Comparison of ENCODE assay signal across 27 mouse cellular contexts in genomic region chr7:132690716-132691472, GRCm38 (mm10).
A peak's percentile ranks its signal among the peaks of the same experiment; 100 is the strongest.
DNase-seq lines count a peak whose midpoint lies in the region; ATAC-seq and TF ChIP-seq lines count a peak whose summit lies in the region.
"Had no signal": no experiment of that assay in that cellular context is flagged by ENCODE, and none has a peak within 500 bp of the region (broad histone marks: within the 10 kb centered on the region; RNA-seq: fewer than 3 reads in every experiment).

No protein-coding gene starts in this region.

- 0 out of 2 replicates have a peak, but pooled peaks cover 6% of the 10 kb centered on the region for H3K9me3 ChIP-seq in hindbrain, embryonic 10.5 days
- no peaks in the 10 kb centered on the region for H3K9me3 ChIP-seq in hindbrain, embryonic 11.5 days (ENCODE audit: control insufficient read depth, low read length)
- H3K9me3 ChIP-seq: heart, embryonic 15.5 days; intestine, embryonic 15.5 days; liver, embryonic 13.5 days had no signal

- no peak for ATAC-seq in hindbrain, embryonic 11.5 days (ENCODE audit: low FRiP score)
- ATAC-seq in megakaryocyte progenitor cell, adult 5-6 weeks (replicated peaks; ENCODE audit: poor library complexity), result peak; percentile 42
- ATAC-seq: hindbrain, embryonic 16.5 days; intestine, embryonic 15.5 days had no signal

- no peak overlapping the region for H3K9ac ChIP-seq in hindbrain, embryonic 11.5 days (ENCODE audit: low read depth, low read length)
- H3K9ac ChIP-seq: forebrain, embryonic 12.5 days; heart, embryonic 15.5 days; intestine, embryonic 15.5 days; limb, embryonic 13.5 days; liver, embryonic 13.5 days; lung, embryonic 14.5 days had no signal

- H3K4me1 ChIP-seq in hindbrain, embryonic 10.5 days (replicated peaks), result peaks cover 30% of the 10 kb centered on the region
- H3K4me1 ChIP-seq in hindbrain, embryonic 11.5 days (replicated peaks; ENCODE audit: control insufficient read depth, insufficient read depth, low read length), result no peaks in the 10 kb centered on the region
- H3K4me1 ChIP-seq in bone marrow macrophage, adult 2 months (ENCODE audit: control insufficient read depth, insufficient read depth, low read length), result peaks cover 62% of the 10 kb centered on the region
- H3K4me1 ChIP-seq: forebrain, embryonic 12.5 days had no signal

- H3K4me2 ChIP-seq in hindbrain, embryonic 11.5 days (replicated peaks; ENCODE audit: low read depth, low read length), result no peak overlapping the region
- H3K4me2 ChIP-seq: forebrain, embryonic 12.5 days; heart, embryonic 15.5 days; intestine, embryonic 15.5 days; limb, embryonic 13.5 days; liver, embryonic 13.5 days; lung, embryonic 14.5 days; midbrain, embryonic 11.5 days had no signal

- H3K4me3 ChIP-seq in hindbrain, embryonic 10.5 days, result no peak overlapping the region
- H3K4me3 ChIP-seq in hindbrain, embryonic 11.5 days (ENCODE audit: low read depth, low read length), result no peak overlapping the region
- no peak overlapping the region for H3K4me3 ChIP-seq in bone marrow macrophage, adult 2 months (ENCODE audit: insufficient read depth, low read length)
- H3K4me3 ChIP-seq: forebrain, embryonic 12.5 days; heart, adult 2 months; heart, embryonic 15.5 days; intestine, embryonic 15.5 days; layer of hippocampus, adult 2 months; limb, embryonic 13.5 days; liver, embryonic 13.5 days had no signal

- 0 out of 2 replicates have a peak, but pooled peaks cover 5% of the 10 kb centered on the region for H3K36me3 ChIP-seq in hindbrain, embryonic 10.5 days
- H3K36me3 ChIP-seq in hindbrain, embryonic 11.5 days (ENCODE audit: control insufficient read depth, insufficient read depth, low read length), result no peaks in the 10 kb centered on the region
- H3K36me3 ChIP-seq: forebrain, embryonic 12.5 days; heart, embryonic 15.5 days; intestine, embryonic 15.5 days; liver, embryonic 13.5 days had no signal

- TF ChIP-seq POLR2A in bone marrow macrophage, adult 2 months (IDR thresholded peaks at IDR 0.05; ENCODE audit: borderline replicate concordance, low read depth, low read length), result no peak

- 90% methylated on average over 14 of the region's 14 CpGs for WGBS in hindbrain, embryonic 10.5 days
- 88% methylated on average over 14 of the region's 14 CpGs for WGBS in hindbrain, embryonic 11.5 days

- TF ChIP-seq CTCF in bone marrow macrophage, adult 2 months (IDR thresholded peaks at IDR 0.05; ENCODE audit: low read depth, low read length), result no peak

- no peak for DNase-seq in hindbrain, embryonic 10.5 days (ENCODE audit: low spot score)
- no peak for DNase-seq in hindbrain, embryonic 11.5 days (ENCODE audit: low spot score)
- DNase-seq in 416B (ENCODE audit: low read depth), result peak; percentile 62
- no peak for DNase-seq in adipocyte (ENCODE audit: low spot score)
- DNase-seq in frontal cortex, postnatal 36 days (ENCODE audit: low spot score in 2 of 2), result no peak
- DNase-seq: adrenal gland, postnatal 14 days; cerebellum, adult 9-10 months; gastrocnemius, postnatal 14 days; heart, adult 2 months; heart, postnatal 4 days; kidney, adult 9 months; kidney, postnatal 14 days; layer of hippocampus, postnatal 36 days; liver, embryonic 13.5 days; lung, embryonic 14.5 days; lung, postnatal 36 days; right cerebral cortex, postnatal 25 days; thymus, postnatal 14 days had no signal

- peak overlapping the region; percentile 26; the same call in 1 of the 2 replicates for H3K27ac ChIP-seq in hindbrain, embryonic 10.5 days
- H3K27ac ChIP-seq in hindbrain, embryonic 11.5 days (ENCODE audit: low read depth, low read length), result no peak overlapping the region
- peak overlapping the region; percentile 79 for H3K27ac ChIP-seq in bone marrow macrophage, adult 2 months (ENCODE audit: insufficient read depth, low read depth, low read length)
- H3K27ac ChIP-seq: intestine, embryonic 15.5 days; layer of hippocampus, adult 2 months; limb, embryonic 13.5 days; liver, embryonic 13.5 days had no signal

- no peaks in the 10 kb centered on the region for H3K27me3 ChIP-seq in hindbrain, embryonic 10.5 days (ENCODE audit: insufficient read depth, poor library complexity, severe bottlenecking)
- H3K27me3 ChIP-seq in hindbrain, embryonic 11.5 days (ENCODE audit: control insufficient read depth, insufficient read depth, low read length), result no peaks in the 10 kb centered on the region
- H3K27me3 ChIP-seq: forebrain, embryonic 12.5 days; heart, embryonic 15.5 days; intestine, embryonic 15.5 days; limb, embryonic 13.5 days; liver, embryonic 13.5 days had no signal
